Mouse (Mus musculus) heart, embryonic 15.5 days (tissue): ENCODE measurements around the gene Fam19a2. TPM values are rescaled to one million over a fixed set of nuclear protein-coding genes. Genes with fewer than 3 reads are reported as not detected.

ENCODE experiments used
- ATAC-seq: fragments of 200-750 bp; cut with Nextera tagmentation; replicated peaks from 2 replicates; pipeline ENCODE4 v1.8.0; 2017; ENCODE audit warnings: low read depth, moderate TSS enrichment; ENCODE audit not compliant: insufficient number of reproducible peaks, insufficient read depth, low FRiP score
- H3K27ac ChIP-seq: fragments of 300-500 bp; sonication (generic); 2 replicates; pipeline ENCODE4 v1.5.1; 2015; ENCODE audit warnings: mild to moderate bottlenecking, inconsistent platforms
- H3K27me3 ChIP-seq: fragments of 300-500 bp; sonication (generic); 2 replicates; pipeline ENCODE4 v1.6.1; 2015; ENCODE audit warnings: inconsistent platforms
- H3K36me3 ChIP-seq: fragments of 300-500 bp; sonication (generic); 2 replicates; pipeline ENCODE4 v1.6.1; 2015; ENCODE audit warnings: mild to moderate bottlenecking, inconsistent platforms
- H3K4me1 ChIP-seq: fragments of 300-500 bp; sonication (generic); replicated peaks from 2 replicates; pipeline ENCODE4 v1.6.1; 2015; ENCODE audit warnings: inconsistent platforms
- H3K4me2 ChIP-seq: fragments of 300-500 bp; sonication (generic); 2 replicates; pipeline ENCODE4 v1.6.1; 2015; ENCODE audit warnings: inconsistent platforms, mild to moderate bottlenecking, moderate library complexity
- H3K4me3 ChIP-seq: fragments of 300-500 bp; sonication (generic); 2 replicates; pipeline ENCODE4 v1.5.1; 2015; ENCODE audit warnings: mild to moderate bottlenecking, inconsistent platforms
- H3K9ac ChIP-seq: fragments of 300-500 bp; sonication (generic); 2 replicates; pipeline ENCODE4 v1.6.1; 2015; ENCODE audit warnings: mild to moderate bottlenecking, inconsistent platforms
- H3K9me3 ChIP-seq: fragments of 300-500 bp; sonication (generic); replicated peaks from 2 replicates; pipeline ENCODE4 v1.6.1; 2016; ENCODE audit warnings: inconsistent platforms
- WGBS: fragments of 180-500 bp; shearing (Covaris S2); methylation state at CpG from one replicate; pipeline ENCODE4 v1.1.7; 2015; ENCODE audit warnings: mixed read lengths; 5-methylcytosine and 5-hydroxymethylcytosine counted together
- polyA plus RNA-seq: library from polyadenylated mRNA; unstranded; fragments of >200 nt; fragmentation: Nextera tagmentation; extraction: Ambion mirVana; gene quantifications from 2 replicates; pipeline ENCODE4 v1.2.1, GENCODE M21; 2015

Fam19a2 gene
- polyA plus RNA-seq, 1 experiment from 2014 or later: 0.55 TPM

DNA sequence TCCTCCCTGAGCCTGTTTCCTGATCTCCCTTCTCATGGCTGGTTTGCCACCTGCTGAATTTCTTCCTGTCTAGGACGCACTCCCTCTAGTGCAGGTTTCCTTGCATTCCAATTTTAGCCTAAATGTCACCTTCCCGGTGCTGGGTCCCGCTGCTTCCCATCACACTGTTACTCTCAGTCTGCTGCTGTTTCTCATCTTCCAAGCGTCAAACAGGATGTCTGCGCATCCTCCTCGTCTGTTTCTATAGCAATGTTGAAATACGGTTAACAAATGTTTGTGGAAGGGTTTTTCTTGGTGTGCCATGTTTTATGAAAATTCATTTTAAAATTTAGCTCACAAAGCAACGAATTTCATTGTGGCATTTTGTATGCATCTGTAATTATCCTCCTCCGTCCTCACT, 131.6 kb downstream of the Fam19a2 start:
- Histone ChIP-seq H3K4me3 (no peak overlapping the region), H3K9me3 (no peaks in the 10 kb centered on the region), H3K9ac (no peak overlapping the region), H3K27ac (no peak overlapping the region), H3K4me2 (no peak overlapping the region), H3K27me3 (no peaks in the 10 kb centered on the region), H3K4me1 (no peaks in the 10 kb centered on the region), H3K36me3 (no peaks in the 10 kb centered on the region)
- no peak for ATAC-seq
- 61% methylated on average over 9 of the region's 9 CpGs for WGBS

DNA sequence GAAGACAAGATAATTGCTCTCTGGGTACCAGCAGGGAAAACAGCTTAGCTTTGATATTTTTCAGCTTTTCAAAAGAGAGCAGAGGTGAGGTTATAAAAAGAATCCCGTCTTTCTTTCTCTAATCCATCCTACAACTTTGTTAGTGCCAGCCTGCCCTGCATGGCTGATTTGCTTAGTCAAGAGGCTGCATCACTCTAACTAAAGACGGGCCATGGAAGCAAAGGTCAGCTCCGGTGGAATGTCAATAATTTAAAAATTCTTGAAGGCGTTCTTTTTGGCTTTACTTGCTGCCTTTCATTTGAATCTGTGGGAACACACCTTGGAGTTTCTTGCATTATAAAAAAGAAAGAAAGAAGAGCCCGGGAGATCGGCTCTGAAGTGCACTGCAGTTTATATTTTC, 134.3 kb downstream of the Fam19a2 start:
- H3K4me2 ChIP-seq: no peak overlapping the region
- no peaks in the 10 kb centered on the region for H3K9me3 ChIP-seq
- no peaks in the 10 kb centered on the region for H3K36me3 ChIP-seq
- no peaks in the 10 kb centered on the region for H3K4me1 ChIP-seq
- ATAC-seq: no peak
- no peaks in the 10 kb centered on the region for H3K27me3 ChIP-seq
- H3K9ac ChIP-seq: no peak overlapping the region
- H3K4me3 ChIP-seq: no peak overlapping the region
- no peak overlapping the region for H3K27ac ChIP-seq
- WGBS: 63% methylated on average over 6 of the region's 6 CpGs

GRCm38 (mm10) chr10:123401188-123401587, 137.4 kb downstream of the Fam19a2 start:
- Histone ChIP-seq H3K36me3 (no peaks in the 10 kb centered on the region), H3K27ac (no peak overlapping the region), H3K9me3 (no peaks in the 10 kb centered on the region), H3K9ac (no peak overlapping the region), H3K4me3 (no peak overlapping the region), H3K4me1 (no peaks in the 10 kb centered on the region), H3K4me2 (no peak overlapping the region), H3K27me3 (no peaks in the 10 kb centered on the region)
- 75% methylated on average over 3 of the region's 3 CpGs for WGBS
- no peak for ATAC-seq

DNA sequence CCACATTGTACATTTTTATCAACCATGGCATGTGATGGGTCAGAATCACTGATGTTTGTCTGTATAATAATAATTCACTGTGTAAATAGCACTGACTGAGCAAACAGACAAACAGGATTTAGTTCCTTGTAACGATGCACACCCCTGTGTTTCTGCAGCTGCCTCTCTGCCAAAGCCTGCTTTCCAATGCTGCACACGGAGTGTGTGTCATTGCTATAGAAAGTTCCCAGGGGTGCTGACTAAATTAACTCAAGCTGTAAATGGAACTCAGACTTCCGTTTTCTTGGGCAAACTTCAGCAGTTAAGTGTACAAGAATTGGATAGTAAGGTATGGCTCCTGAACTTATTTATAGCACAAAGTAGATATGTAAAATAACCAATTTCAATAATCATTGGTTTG, 138.7 kb downstream of the Fam19a2 start:
- H3K27me3 ChIP-seq: no peaks in the 10 kb centered on the region
- WGBS: 71% methylated on average over 3 of the region's 3 CpGs
- H3K4me3 ChIP-seq: no peak overlapping the region
- no peaks in the 10 kb centered on the region for H3K36me3 ChIP-seq
- no peak for ATAC-seq
- H3K4me2 ChIP-seq: no peak overlapping the region
- no peaks in the 10 kb centered on the region for H3K4me1 ChIP-seq
- H3K9me3 ChIP-seq: no peaks in the 10 kb centered on the region
- H3K9ac ChIP-seq: no peak overlapping the region
- no peak overlapping the region for H3K27ac ChIP-seq

DNA sequence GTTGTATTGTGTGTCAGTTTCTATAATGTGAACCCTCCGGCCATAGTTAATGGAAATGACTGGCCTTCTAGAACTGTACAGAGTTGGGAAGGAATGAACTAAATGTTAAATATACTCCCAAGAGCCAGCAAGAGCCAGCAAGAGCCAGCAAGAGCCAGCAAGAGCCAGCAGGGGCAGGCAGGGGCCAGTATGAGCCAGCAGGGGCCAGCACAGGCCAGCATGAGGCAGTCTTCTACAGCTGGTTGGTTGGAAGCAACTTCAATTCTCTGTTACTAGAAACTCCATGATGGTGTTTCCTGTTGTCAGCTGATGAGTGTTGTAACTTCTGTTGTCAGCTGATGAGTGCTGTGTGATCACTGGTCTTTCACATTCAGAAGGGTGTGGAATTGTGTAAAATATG, 151.2 kb downstream of the Fam19a2 start:
- Histone ChIP-seq H3K36me3 (no peaks in the 10 kb centered on the region), H3K4me2 (no peak overlapping the region), H3K27ac (no peak overlapping the region), H3K4me1 (no peaks in the 10 kb centered on the region), H3K9me3 (no peaks in the 10 kb centered on the region), H3K4me3 (no peak overlapping the region), H3K27me3 (no peaks in the 10 kb centered on the region), H3K9ac (no peak overlapping the region)
- WGBS: 94% methylated on average over 1 of the region's 1 CpGs
- no peak for ATAC-seq

DNA sequence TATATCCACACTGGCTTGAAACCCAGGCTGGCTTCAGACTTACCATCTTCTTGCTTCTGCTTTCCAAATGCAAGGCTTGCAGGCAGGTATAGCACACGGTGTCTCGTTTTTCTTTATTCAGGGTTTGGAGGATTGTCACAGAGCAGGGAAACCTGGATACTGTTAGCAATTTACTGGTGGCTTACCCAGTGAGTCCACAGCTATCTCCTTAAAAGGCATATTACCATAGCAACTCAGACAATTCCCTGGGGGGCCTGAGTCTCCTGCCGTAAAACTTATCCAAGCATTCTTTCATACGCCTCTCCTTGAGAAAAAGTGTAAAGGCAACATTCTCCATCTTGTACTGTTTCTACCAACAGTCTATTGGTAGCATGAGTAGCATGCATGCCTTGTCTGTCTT, 152.2 kb downstream of the Fam19a2 start:
- Histone ChIP-seq H3K9me3 (no peaks in the 10 kb centered on the region), H3K4me2 (no peak overlapping the region), H3K4me3 (no peak overlapping the region), H3K36me3 (no peaks in the 10 kb centered on the region), H3K9ac (no peak overlapping the region), H3K27ac (no peak overlapping the region), H3K4me1 (no peaks in the 10 kb centered on the region), H3K27me3 (no peaks in the 10 kb centered on the region)
- WGBS: 66% methylated on average over 4 of the region's 4 CpGs
- ATAC-seq: no peak

DNA sequence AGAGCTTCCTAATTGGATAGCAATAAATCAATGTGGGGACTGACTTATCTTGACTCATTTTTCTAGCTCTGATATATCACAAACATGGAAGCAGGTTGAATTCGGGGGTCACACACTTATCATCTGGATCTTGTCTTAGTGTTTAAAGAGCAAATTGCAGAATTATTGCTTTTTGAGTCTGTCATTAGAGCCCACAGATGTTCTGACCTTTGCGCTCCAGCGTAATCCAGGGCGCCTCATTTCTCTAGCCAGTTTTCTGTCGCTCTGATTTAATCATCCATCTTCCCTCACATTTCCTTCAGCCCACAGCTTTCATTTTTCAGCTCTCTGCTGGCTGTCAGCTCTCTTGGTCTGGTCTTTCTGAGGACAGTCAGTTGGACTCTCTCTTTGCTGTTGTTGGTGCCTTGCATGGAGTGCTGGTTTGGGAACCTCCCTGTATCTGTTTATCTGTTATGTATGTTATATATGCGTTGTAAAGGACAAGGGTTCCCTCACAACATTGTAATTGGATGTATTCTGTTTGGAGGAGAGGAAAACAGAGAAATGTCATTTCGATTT, 154.9 kb downstream of the Fam19a2 start:
- no peak overlapping the region for H3K4me3 ChIP-seq
- no peak overlapping the region for H3K4me2 ChIP-seq
- ATAC-seq: no peak
- 60% methylated on average over 7 of the region's 7 CpGs for WGBS
- H3K9me3 ChIP-seq: no peaks in the 10 kb centered on the region
- H3K27ac ChIP-seq: no peak overlapping the region
- no peaks in the 10 kb centered on the region for H3K4me1 ChIP-seq
- H3K36me3 ChIP-seq: no peaks in the 10 kb centered on the region
- no peak overlapping the region for H3K9ac ChIP-seq
- no peaks in the 10 kb centered on the region for H3K27me3 ChIP-seq

DNA sequence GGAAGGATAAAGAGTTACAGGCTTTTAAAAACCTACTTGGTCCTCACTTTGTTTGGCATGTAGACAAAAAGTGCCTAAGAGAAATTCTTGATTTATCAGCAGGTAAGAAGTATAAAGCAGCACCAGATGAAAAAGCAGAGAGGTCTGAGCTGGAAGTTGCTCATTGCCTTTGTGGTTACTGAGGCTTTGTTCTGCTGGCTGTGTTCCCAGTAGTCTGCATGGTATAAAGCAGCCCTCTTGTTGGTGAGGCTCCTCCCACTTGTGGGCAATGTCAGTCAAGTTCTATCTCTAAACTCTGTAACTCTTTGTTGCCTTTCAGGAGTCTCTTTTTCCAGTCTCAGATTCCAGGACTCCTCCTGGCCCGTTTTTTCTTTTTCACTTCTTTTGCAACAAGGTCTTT, 156.5 kb downstream of the Fam19a2 start:
- Histone ChIP-seq H3K27me3 (no peaks in the 10 kb centered on the region), H3K9ac (no peak overlapping the region), H3K9me3 (no peaks in the 10 kb centered on the region), H3K36me3 (no peaks in the 10 kb centered on the region), H3K4me1 (no peaks in the 10 kb centered on the region), H3K27ac (no peak overlapping the region), H3K4me2 (no peak overlapping the region), H3K4me3 (no peak overlapping the region)
- WGBS: 79% methylated on average over 1 of the region's 1 CpGs
- ATAC-seq: no peak

GRCm38 (mm10) chr10:123424482-123424881, 160.7 kb downstream of the Fam19a2 start:
- Histone ChIP-seq H3K9ac (no peak overlapping the region), H3K27me3 (no peaks in the 10 kb centered on the region), H3K36me3 (no peaks in the 10 kb centered on the region), H3K27ac (no peak overlapping the region), H3K4me1 (no peaks in the 10 kb centered on the region), H3K4me3 (no peak overlapping the region), H3K4me2 (no peak overlapping the region), H3K9me3 (no peaks in the 10 kb centered on the region)
- ATAC-seq: no peak
- 82% methylated on average over 3 of the region's 3 CpGs for WGBS

GRCm38 (mm10) chr10:123426527-123427363, 162.9 kb downstream of the Fam19a2 start:
- Histone ChIP-seq H3K27me3 (no peaks in the 10 kb centered on the region), H3K9me3 (no peaks in the 10 kb centered on the region), H3K4me3 (no peak overlapping the region), H3K4me1 (no peaks in the 10 kb centered on the region), H3K27ac (no peak overlapping the region), H3K9ac (no peak overlapping the region), H3K4me2 (no peak overlapping the region), H3K36me3 (no peaks in the 10 kb centered on the region)
- ATAC-seq: no peak
- WGBS: 78% methylated on average over 8 of the region's 8 CpGs

GRCm38 (mm10) chr10:123431569-123431968, 167.8 kb downstream of the Fam19a2 start:
- no peaks in the 10 kb centered on the region for H3K27me3 ChIP-seq
- H3K27ac ChIP-seq: no peak overlapping the region
- no peaks in the 10 kb centered on the region for H3K9me3 ChIP-seq
- H3K4me1 ChIP-seq: no peaks in the 10 kb centered on the region
- no peaks in the 10 kb centered on the region for H3K36me3 ChIP-seq
- WGBS: 79% methylated on average over 5 of the region's 5 CpGs
- H3K4me3 ChIP-seq: no peak overlapping the region
- H3K9ac ChIP-seq: no peak overlapping the region
- ATAC-seq: no peak
- no peak overlapping the region for H3K4me2 ChIP-seq

DNA sequence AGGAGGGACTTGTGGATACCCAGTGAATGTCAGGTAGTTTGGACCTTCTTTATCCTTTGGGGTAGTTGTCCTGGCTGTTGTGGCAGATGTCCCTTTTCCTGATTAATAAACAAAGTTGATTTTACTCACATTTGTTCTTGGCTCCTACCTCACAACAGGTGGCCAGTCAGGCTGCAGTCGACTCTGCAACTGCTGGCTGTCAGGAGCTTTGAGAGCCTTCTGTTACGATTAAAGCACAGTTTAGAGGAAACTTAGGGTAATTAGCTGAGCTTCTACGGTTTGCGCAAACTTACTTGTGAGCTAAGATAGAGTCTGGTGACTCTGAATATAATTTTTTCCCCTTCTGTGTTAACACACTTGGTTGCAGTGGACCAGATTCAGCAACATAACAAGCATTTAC, 173.8 kb downstream of the Fam19a2 start:
- Histone ChIP-seq H3K9ac (no peak overlapping the region), H3K4me3 (no peak overlapping the region), H3K27ac (no peak overlapping the region), H3K9me3 (no peaks in the 10 kb centered on the region), H3K4me1 (no peaks in the 10 kb centered on the region), H3K36me3 (no peaks in the 10 kb centered on the region), H3K4me2 (no peak overlapping the region), H3K27me3 (no peaks in the 10 kb centered on the region)
- 71% methylated on average over 4 of the region's 4 CpGs for WGBS
- no peak for ATAC-seq
